Mouse (Mus musculus) small intestine, adult 2 months (tissue): ENCODE results near the gene Cd19. TPM values are rescaled to one million over a fixed set of nuclear protein-coding genes. Genes with fewer than 3 reads are reported as not detected.
A peak's percentile ranks its signal among the peaks of the same experiment; 100 is the strongest.

Experiments used
- H3K27ac ChIP-seq: fragments of 200-500 bp; 2 replicates; pipeline ENCODE4 v1.5.1; 2012; ENCODE audit warnings: low read depth, low read length, control low read depth, inconsistent platforms; ENCODE audit not compliant: insufficient read depth
- H3K27me3 ChIP-seq: fragments of 200-500 bp; 2 replicates; pipeline ENCODE4 v1.6.1; 2012; ENCODE audit warnings: mild to moderate bottlenecking, moderate library complexity, low read length, inconsistent platforms; ENCODE audit not compliant: control insufficient read depth, insufficient read depth
- H3K36me3 ChIP-seq: fragments of 200-500 bp; 2 replicates; pipeline ENCODE4 v1.6.1; 2012; ENCODE audit warnings: mild to moderate bottlenecking, low read length, control low read depth, inconsistent platforms; ENCODE audit not compliant: control insufficient read depth, insufficient read depth
- H3K4me1 ChIP-seq: fragments of 200-500 bp; 2 replicates; pipeline ENCODE4 v1.6.1; 2012; ENCODE audit warnings: low read length, inconsistent platforms, mixed read lengths; ENCODE audit not compliant: control insufficient read depth, insufficient read depth, insufficient read length
- H3K4me3 ChIP-seq: fragments of 200-500 bp; 2 replicates; pipeline ENCODE4 v1.5.1; 2012; ENCODE audit warnings: low read depth, mild to moderate bottlenecking, control low read depth, inconsistent platforms, low read length, moderate library complexity
- CTCF ChIP-seq: fragments of 200-500 bp; IDR thresholded peaks from 2 replicates; pipeline ENCODE4 v1.5.1; 2012; ENCODE audit warnings: low read depth, mild to moderate bottlenecking, control low read depth, inconsistent platforms, low read length, moderate library complexity, mixed read lengths; ENCODE audit not compliant: insufficient replicate concordance, insufficient read length; ENCODE audit errors: extremely low read depth
- POLR2A ChIP-seq: fragments of 200-500 bp; IDR thresholded peaks from 2 replicates; pipeline ENCODE4 v1.6.1; 2012; ENCODE audit warnings: low read depth, mild to moderate bottlenecking, control low read depth, inconsistent platforms, low read length, moderate library complexity
- WGBS: fragments of 180-500 bp; shearing (Covaris S2); methylation state at CpG from one replicate; pipeline ENCODE4 v1.1.7; 2018; 5-methylcytosine and 5-hydroxymethylcytosine counted together
- polyA plus RNA-seq: library from polyadenylated mRNA; depleted of rRNA; stranded (reverse); fragments of >200 nt; gene quantifications from 2 replicates; pipeline ENCODE4 v1.2.3, GENCODE M21; 2012

Gene Cd19
- polyA plus RNA-seq, 1 experiment, result 8.0 TPM

DNA sequence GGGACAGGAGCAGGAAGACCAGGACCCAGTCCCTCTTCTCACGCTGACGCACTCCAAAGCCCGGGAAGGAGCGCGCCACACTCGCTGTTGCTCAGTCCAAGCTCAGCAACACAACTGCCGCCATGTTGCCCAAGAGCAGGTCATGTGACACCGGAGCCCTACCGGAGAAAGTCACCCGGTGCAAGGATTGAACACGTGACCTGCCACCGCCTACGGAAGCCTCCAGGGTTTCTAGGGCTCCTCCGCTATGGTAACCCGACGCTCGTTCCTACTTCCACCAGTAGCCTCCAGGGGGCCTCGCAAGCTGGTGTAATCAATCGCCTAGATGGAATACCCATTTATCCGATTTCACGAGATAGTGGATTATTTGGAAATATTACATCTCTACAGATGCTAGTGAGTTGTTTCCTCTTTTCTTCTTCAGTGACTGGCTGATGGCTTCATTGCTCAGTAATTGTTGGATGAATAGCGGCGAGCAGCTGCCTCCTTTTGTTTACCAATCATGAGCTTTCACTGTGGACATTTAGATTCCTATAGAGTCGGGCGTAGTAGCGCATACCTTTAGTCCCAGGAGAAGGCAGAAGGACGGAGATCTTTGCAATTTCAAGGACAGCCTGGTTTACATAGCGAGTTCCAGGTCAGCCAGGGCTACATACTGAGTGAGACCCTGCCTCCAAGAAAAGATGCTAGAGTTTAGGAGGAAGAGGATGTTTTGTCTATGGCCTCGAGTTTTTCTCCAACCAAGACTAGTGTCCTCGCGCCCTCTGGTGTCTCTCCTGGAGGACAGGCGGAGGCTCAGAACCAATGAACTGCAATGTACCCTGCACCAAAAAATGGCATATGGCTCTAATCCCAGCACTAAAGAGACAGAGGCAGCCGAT, 37.2 kb downstream of the Cd19 start, which contains the start of gene Spns1:
Spns1 (minus strand) TSS at position 173 of the 881 bp plus-strand sequence.
- TF ChIP-seq POLR2A (peak; percentile 73), CTCF (peak; percentile 80; the same call in 1 of the 2 replicates)
- WGBS, result under 1% methylated on average over 33 of the region's 33 CpGs

GRCm38 (mm10) chr7:126376903-126377277, 37.8 kb downstream of the Cd19 start:
- Histone ChIP-seq H3K27ac (peak overlapping the region; percentile 1; the same call in 1 of the 2 replicates), H3K27me3 (no peaks in the 10 kb centered on the region), H3K4me1 (peaks cover 5% of the 10 kb centered on the region; the same call in 1 of the 2 replicates), H3K36me3 (peaks cover 19% of the 10 kb centered on the region), H3K4me3 (peak overlapping the region; percentile 76)
- WGBS, result 2% methylated on average over 27 of the region's 27 CpGs
- TF ChIP-seq POLR2A, result no peak
- no peak for TF ChIP-seq CTCF

More for the DNA sequence above, 37.2 kb downstream of the Cd19 start, which contains the start of gene Spns1:
- H3K4me1 ChIP-seq, result peaks cover 5% of the 10 kb centered on the region; the same call in 1 of the 2 replicates
- no peaks in the 10 kb centered on the region for H3K27me3 ChIP-seq
- peak within 1 kb of the TSS; percentile 76 for H3K4me3 ChIP-seq
- H3K36me3 ChIP-seq, result peaks cover 12% of the 10 kb centered on the region; the same call in 1 of the 2 replicates
- H3K27ac ChIP-seq, result peak within 1 kb of the TSS; percentile 27

- WGBS, result 66% methylated on average over 5 of the region's 5 CpGs
- TF ChIP-seq CTCF (no peak), POLR2A (no peak)
Observed at GRCm38 (mm10) chr7:126375012-126375411, 39.7 kb downstream of the Cd19 start.

DNA sequence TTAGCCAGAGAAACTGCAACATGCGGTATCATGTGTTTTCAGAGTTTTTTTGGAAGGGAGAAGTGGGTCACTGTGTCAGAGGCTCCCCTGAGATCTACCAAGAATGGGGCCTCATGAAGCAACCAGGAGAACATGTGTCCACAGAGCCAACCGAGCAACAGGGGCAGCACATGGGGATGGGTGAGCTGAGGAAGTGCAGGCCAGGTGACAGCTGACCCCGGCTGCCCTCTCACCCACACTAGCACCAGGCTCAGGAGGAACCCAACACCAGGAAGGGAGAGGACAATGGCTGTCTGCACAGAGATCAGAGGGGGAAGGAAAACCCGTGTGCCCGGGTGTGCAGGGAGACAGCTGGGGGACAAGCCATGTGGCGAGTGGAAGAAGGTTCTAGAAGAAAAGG, 40.2 kb downstream of the Cd19 start:
- peaks cover 40% of the 10 kb centered on the region for H3K36me3 ChIP-seq
- no peaks in the 10 kb centered on the region for H3K27me3 ChIP-seq
- no peak overlapping the region for H3K27ac ChIP-seq
- 67% methylated on average over 6 of the region's 6 CpGs for WGBS
- H3K4me1 ChIP-seq, result peaks cover 5% of the 10 kb centered on the region; the same call in 1 of the 2 replicates
- H3K4me3 ChIP-seq, result no peak overlapping the region
- no peak for TF ChIP-seq POLR2A
- TF ChIP-seq CTCF, result no peak

More at GRCm38 (mm10) chr7:126375012-126375411, 39.7 kb downstream of the Cd19 start:
- Histone ChIP-seq H3K27me3 (no peaks in the 10 kb centered on the region), H3K36me3 (peaks cover 37% of the 10 kb centered on the region), H3K27ac (no peak overlapping the region), H3K4me1 (peaks cover 5% of the 10 kb centered on the region; the same call in 1 of the 2 replicates), H3K4me3 (no peak overlapping the region)

DNA sequence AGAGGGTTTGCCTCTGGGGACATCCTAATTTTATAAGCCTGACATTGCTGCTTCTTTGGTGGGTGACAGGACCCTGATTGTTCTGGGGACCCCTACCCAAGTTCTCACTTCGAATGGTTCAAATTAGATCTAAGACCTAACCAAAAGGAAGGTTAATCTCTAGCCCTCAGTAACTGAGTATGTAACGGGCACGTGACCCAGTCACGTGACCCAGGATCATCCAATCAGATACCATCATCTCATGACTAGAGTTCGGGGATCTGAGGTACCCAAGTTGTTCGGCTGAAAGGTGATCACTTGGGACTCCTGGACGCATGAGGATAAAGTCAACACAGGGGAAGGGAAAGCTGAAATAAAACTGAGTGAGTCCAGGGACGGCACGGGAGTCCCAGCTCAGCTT, 41.7 kb downstream of the Cd19 start:
- Histone ChIP-seq H3K4me1 (peaks cover 5% of the 10 kb centered on the region; the same call in 1 of the 2 replicates), H3K36me3 (peaks cover 40% of the 10 kb centered on the region), H3K4me3 (no peak overlapping the region), H3K27ac (no peak overlapping the region), H3K27me3 (no peaks in the 10 kb centered on the region)
- TF ChIP-seq CTCF (no peak), POLR2A (no peak)
- 84% methylated on average over 9 of the region's 9 CpGs for WGBS

GRCm38 (mm10) chr7:126369393-126369792, 45.3 kb downstream of the Cd19 start, which contains the start of gene Lat:
Lat (minus strand) TSS chr7:126369570.
- Histone ChIP-seq H3K27me3 (no peaks in the 10 kb centered on the region), H3K4me1 (no peaks in the 10 kb centered on the region), H3K27ac (peak within 1 kb of the TSS; percentile 13), H3K36me3 (peaks cover 38% of the 10 kb centered on the region), H3K4me3 (peak within 1 kb of the TSS; percentile 56)
- WGBS, result 66% methylated on average over 13 of the region's 13 CpGs
- no peak for TF ChIP-seq CTCF
- no peak for TF ChIP-seq POLR2A

GRCm38 (mm10) chr7:126368367-126368766, 46.3 kb downstream of the Cd19 start:
- H3K36me3 ChIP-seq, result peaks cover 34% of the 10 kb centered on the region
- TF ChIP-seq POLR2A, result no peak
- TF ChIP-seq CTCF, result no peak
- H3K27ac ChIP-seq, result peak overlapping the region; percentile 5; the same call in 1 of the 2 replicates
- WGBS, result 77% methylated on average over 8 of the region's 8 CpGs
- H3K4me1 ChIP-seq, result no peaks in the 10 kb centered on the region
- H3K4me3 ChIP-seq, result peak overlapping the region; percentile 56
- H3K27me3 ChIP-seq, result no peaks in the 10 kb centered on the region
